Mouse (Mus musculus): ENCODE data around the gene Spcs2.

The Spcs2 gene

DNA sequence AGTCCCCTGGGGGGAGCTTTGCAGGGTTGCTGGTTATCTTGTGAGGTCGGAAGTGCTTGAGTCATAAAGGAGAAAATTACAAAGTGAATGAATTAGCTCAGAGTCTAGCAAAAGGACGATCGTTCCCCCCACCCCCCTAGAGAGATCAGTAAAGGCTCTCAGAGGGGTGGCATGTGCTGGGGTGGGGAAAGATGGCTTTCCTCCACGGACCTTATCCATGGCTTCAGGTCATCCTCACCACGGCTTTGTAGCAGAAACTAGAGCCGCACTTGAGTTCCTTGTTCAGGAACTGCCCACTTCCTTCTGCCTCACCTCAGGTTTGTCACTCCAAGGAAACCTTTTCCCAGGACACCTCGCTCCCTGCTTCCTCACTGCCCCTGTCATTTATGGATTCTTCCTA lies at the start of gene Spcs2:
Gene Spcs2 (minus strand): TSS at position 101 of the 400 bp plus-strand sequence.
- DNase-seq (ENCODE audit: low spot score in 2 of 2), result no peak

DNA sequence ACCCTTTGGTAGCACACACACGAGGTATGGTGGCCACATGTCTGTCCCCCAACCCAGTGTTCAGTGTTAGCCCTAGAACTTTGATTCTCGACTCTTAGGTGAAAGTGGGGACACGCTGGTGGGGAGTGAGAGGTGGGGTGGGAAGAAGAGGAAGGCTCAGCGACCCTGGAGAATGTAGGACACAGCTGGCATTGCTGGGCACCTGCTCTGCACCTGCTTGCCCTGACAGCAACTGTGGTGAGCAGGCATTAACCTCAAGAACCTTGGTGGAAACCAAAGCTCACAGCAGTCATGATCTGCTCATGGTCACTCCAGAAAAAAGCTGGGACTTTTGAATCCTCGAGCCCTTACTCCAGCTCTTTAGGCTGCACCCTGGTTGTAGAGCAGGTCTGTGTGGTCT lies 47.8 kb upstream of the Spcs2 start:
- DNase-seq (ENCODE audit: low spot score in 2 of 2), result no peak

DNA sequence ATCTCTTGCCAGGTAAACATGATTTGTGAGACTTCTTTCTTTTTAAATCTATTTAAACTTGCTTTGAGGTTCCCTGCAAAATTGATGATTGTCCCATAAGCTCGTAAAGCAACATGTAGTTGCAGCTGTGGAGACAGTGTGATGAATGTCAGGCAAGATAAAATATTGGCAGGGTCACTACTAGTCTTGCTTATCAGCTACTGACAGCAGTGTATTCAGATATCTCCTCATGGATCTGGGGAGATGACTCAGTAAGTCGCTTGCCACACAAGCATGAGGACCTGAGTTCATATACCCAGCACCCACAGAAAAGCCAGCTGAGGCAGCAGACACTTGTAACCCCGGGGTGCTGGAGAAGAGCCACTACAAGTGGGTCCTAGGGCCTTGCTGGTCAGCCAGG lies 44.2 kb upstream of the Spcs2 start:
- no peak for DNase-seq (ENCODE audit: low spot score in 2 of 2)

DNA sequence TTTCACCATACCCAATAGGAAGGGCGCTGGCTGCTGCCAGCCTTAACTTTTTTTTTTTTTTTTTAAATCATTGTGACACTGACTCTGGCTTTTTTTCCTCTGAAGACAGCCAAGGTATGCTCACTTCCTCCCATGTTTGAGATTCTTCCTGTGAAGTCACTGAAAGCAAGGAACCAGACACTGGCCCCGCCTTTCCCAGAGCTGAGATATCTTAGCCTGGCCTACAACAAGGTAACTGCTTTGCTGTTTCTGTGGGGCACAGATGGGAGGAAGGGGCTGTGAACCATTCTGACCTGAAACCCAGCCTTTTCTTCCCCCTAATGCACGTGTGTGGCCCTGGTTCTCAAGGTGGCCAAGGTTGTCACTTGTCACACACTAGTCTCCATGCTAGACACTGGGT lies 43.1 kb upstream of the Spcs2 start:
- no peak for DNase-seq (ENCODE audit: low spot score in 2 of 2)

DNA sequence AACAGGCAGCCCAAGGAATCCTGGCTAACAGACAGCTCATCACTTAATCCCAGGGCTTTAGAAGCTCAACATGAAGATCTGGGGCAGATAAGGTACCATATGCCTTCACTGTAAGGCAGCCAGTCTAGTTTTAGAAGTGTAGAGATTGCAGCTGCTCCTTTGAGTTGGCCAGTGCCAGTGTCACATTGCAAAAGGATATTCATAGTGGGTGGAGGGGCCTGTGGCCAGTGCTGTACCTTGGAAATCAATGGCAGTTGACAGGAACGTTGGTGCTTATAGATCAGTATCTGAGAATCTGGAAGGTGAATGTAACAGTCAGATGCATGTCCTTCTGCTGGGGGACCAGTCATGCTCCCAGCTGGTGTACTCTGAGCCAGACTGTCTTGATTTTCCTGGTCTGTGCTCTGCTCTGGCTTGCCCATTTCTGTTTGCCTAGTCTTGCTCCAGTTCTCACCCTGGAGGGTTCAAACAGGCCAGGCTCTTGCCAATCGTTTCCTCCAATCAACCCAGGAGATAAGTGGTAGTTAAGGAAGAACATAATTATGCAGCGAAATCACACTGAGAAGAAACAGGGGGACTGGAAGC lies 41.3 kb upstream of the Spcs2 start:
- no peak for DNase-seq (ENCODE audit: low spot score in 2 of 2)

DNA sequence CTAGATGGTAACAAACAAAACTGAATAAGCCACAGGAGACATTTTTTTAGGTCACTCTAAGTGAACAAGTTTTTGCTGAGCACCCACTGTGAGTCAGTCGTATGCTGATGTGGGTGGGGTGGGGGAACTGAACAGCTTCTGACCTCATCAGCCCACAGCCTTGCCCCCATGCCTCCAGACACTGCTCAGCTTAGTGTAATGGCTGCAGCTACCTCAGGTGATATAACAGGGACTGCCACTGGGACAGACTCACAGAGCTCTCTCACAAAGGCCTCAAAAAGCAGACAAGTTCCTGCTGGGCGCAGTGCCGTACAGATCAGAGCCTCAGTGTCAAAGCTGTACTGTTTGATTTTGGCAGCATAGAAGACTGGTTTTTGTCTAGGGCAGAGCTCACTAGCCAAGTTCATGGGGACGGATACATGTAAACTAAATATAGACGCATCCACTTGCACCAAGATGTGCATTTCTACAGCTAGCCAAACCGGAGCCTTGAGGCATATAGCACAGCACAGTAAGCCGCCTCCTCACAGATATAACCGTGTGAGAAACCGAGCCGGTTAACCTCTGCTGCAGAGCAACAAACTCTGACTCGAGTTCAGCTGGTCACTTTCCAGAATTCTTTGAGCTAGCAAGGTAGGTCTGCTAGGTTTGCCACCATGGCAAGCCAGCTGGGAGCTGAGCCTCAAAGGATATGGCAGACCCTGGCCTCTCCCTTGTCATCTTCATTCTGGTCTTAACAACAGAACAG lies 39.8 kb upstream of the Spcs2 start:
- DNase-seq (ENCODE audit: low spot score in 2 of 2), result no peak

DNA sequence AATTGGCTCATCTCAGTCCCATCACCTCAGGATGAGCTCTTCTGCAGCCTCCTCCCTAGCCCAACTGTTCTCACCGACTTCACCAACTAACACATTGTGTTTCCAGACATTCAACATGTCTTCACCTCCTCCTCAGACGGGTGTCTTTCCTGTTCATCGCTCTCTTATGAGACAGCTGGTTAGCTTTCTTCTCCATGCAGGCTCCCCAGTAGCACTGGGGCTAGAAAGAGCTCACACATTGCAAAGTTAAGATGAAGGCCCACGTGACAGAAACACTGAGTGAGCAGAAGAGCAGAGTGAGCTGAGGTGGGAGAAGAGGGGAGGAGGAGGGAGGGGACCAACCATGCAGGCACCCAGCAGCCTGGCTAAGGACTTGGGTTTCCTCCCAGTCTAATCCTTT lies 38.9 kb upstream of the Spcs2 start:
- no peak for DNase-seq (ENCODE audit: low spot score in 2 of 2)

DNA sequence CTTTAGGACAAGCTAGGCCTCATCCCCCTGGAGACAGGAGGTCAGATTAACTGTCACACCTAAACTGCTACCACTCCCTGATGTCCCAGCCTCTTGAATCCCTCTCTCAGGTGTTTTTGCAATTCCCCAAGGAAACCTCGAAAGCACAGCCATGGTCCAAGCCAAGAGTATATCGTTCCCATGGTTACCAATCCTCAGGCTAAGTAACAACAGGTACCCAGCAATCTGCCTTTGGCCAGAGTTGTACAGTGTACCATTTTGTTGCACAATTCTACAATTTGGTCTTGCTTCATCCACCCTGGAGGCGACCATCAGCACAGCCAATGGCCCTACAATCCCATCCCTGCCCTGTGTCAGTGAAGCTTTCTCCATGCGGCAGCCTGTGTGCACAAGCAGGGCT lies 33.6 kb upstream of the Spcs2 start:
- DNase-seq (ENCODE audit: low spot score in 2 of 2), result no peak

DNA sequence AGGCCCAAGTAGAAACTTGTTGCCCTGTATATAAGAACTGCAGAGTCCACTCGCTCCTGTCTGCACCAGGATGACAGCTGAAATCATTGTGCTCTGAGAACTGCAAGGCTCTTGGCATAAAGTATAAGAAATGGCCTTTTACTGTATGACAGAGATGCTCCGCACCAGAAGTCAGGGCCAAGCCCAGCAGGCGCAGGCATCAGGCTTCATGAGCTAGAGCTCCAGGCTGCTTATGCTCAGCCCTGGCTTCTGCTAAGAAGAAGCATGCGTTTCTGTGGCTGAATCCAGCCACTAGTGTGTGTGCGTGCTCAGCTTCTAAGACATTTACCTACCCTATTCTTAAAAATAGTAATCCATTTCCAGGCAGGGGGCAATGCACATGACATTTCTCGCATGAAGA lies 31.2 kb upstream of the Spcs2 start:
- DNase-seq (ENCODE audit: low spot score in 2 of 2), result no peak

DNA sequence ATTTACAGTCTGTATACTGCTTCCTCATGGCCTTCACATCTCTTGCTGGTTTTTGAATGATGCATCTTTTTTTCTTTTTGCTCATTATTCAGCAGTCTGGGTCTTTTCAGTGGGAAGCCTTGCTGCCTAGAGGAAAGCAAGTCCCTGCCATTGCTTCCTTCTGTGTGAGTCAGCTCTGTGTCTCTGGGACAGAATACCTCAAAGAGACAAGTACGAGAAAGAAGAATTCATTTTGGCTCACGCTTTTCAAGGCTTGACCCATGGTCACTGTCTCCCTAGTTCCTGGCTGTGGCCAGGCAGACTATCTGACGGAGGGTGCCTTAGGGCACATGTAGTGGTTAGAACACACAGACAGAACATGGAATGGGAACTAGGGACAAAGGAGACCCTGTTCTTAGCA lies 30.7 kb upstream of the Spcs2 start:
- DNase-seq (ENCODE audit: low spot score in 2 of 2), result no peak

DNA sequence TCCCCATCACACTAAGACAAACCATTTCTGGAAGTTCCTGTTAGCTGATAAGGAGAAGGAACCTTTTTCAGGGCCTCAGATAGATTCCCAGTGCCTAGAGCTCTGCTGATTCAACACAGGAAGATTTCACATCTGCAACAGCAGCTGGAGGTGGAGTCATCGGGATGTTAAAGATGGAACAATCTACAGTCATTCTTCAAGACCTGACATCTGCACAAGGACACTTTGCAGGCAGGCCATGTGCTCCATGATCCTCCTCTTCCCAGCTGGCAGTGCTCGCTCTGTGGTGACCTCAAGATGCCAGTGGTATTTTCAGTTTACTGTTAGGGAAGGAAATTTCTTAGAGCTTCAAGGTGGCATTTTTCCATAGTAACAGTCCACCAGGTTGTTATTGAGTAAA lies 29.1 kb upstream of the Spcs2 start:
- no peak for DNase-seq (ENCODE audit: low spot score in 2 of 2)

DNA sequence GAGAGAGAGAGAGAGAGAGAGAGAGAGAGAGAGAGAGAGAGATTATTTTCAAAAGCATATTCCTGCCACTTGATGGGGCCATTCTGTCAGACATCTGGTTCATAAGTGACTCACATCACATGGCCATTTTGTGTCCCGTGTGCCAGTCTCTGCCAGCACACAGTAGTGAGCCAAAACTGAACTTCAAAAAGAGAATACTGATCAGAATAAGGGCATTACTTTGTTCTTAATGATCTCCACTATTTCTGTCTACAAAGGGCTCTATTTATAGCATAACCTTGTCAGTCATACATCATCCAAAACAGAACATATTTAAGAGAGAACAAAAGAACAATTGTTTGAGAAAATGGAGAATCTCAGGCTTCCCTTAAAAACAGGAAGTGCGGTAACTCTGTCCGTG lies 28.2 kb upstream of the Spcs2 start:
- no peak for DNase-seq (ENCODE audit: low spot score in 2 of 2)

DNA sequence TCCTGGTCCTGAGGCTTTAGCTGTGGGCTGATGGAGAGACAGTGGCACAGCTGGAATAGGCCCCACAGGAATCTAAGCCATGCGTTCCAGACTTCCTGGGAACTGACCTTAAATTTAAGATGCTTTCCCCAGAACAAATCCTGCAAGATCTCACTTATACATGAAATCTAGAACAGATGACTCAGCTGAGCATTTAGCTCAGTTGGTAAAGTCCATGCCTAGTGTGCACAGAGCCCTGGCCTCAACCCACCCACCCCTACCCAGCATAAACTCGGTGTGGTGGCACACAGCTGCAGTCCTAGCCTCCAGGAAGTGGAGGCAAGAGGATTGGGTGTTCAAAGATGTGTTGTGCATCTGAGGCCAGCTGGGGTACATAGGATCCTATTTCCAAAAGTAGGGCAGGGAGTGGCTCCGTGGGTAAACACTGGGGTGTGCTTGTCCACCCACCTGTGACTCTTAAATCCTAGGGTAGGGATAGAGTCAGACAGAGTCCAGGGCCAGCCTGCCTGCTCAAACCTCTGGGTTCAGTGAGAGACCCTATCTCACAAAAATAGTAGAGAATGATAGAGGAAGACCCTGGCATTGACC lies 27.0 kb upstream of the Spcs2 start:
- no peak for DNase-seq (ENCODE audit: low spot score in 2 of 2)

DNA sequence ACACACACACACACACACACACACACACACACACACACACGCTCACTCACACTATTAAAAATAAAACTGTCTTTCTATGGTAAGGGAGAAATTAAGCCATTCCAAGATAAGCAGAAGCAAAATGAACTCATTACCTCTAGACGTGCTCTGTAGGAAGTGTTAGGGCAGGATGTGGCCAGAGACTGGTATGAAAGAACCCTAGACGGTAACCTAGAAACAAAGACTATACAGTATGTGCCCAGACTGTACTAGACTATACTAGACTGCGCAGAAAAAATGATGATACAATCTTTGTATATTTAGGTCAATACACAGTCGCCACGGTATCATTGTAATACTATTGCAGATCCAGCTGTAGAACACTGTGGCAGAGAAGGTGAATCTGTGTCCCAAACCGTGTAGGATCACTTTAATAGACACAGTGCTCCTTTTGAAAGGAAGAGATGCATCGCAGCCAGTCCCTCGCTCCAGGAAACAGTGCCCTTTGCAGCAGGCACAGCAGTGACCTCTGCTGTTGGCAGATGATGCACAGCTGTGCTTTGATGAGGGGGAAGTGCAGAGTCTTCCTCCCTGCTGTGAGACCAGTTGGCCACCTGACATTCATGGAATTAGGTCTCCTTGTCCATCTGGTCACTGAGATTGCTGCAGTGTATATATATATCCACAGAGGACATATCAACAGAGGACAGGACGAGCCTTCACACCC lies 26.1 kb upstream of the Spcs2 start:
- no peak for DNase-seq (ENCODE audit: low spot score in 2 of 2)

DNA sequence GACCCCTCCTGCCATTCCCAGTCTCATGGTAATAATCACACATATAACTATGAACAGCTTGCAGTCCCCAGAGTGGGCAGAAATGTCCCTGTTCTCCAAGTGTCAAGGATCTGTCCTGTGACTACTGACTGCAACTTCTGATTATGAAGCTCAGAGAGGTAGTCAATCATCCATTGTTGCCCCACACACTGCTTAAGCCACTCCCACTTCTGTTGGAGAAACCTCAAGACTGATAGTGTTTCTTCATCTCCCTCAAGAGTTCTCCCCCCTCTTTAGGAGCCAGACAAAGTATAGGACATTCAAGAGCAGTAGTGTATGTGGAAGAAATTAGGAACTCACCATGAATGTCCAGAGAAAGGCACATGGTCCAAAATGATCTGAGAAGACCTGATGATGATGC lies 24.5 kb upstream of the Spcs2 start:
- DNase-seq (ENCODE audit: low spot score in 2 of 2), result no peak

DNA sequence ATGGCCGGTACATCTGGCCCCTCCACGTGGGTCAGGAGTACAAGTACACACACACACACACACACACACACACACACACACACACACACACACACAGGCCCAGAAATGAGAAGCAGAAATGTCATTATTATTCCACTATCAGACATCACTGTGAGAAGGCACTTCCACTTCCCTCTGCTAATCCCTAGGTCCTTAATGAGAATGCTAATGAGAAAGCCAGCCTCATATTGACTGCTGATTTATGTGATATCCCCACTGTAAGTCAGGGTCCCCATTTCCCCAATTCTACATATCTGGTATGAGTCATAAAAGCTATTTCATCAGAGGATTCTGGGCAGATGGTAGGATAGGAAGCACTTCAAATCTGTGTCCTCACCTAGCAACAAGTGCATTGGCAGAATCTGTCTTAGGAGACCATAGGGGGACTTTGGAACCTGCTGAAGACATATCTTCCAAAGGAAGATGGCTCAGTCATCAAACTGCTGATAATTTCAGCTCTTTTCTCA lies 24.0 kb upstream of the Spcs2 start:
- no peak for DNase-seq (ENCODE audit: low spot score in 2 of 2)

DNA sequence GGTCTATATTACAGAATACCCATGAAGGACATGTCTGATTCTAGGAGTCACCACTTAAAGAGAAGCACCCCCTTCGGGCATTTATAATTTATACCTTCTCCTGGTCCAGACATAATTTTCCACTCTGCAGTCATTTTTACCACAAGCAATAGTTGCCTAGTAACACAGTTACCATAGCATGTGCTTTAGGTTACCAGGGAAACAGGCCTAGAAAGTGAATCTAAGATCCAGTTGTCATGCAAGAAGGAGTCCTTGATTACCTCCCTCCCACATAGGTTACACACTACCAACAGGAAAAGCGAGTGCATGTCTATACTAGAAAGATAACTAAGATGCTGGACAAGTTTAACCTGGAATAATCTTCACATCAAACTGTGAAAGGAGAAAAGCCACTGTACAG lies 15.0 kb upstream of the Spcs2 start:
- no peak for DNase-seq (ENCODE audit: low spot score in 2 of 2)

DNA sequence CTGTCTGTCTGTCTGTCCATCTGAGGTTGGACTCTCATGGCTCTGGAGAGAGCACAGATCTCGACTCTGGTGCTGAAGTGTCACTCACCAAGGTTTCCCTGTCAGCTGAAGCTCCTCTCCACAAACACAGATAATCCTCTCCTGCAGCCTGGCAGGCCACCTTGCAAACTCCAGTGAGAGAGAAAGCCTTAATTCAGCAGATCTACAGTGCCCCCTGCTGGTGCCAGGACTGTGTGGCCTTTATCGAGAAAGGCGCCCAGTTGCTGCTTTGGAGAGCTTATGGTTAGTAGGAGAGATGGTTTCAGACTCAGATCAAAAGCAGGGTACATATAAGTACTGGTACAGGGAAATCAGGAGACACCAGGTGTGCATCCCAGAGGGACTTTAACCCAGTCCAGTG lies 13.1 kb upstream of the Spcs2 start:
- peak; percentile 88 to 89 for DNase-seq (ENCODE audit: low spot score in 2 of 2)

DNA sequence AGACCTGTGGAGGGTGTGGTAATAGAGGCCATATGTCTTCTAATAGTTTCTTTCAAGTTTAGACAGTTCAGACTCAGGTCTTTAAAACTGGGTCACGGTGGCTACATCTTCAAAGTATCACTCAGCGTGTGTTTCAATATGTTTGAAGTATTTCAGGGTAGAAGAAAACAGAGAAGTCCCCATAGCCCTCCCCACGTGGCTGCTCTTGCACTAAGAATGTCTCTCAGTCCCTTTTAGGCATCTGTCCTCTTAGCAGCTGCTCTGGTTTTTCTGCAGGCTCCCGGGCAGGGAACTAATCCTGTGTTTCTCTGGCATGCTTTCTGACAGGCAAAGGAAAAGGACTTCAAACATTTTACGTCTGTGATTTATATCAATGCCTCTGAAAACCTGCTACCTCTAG lies 12.6 kb upstream of the Spcs2 start:
- no peak for DNase-seq (ENCODE audit: low spot score in 2 of 2)

DNA sequence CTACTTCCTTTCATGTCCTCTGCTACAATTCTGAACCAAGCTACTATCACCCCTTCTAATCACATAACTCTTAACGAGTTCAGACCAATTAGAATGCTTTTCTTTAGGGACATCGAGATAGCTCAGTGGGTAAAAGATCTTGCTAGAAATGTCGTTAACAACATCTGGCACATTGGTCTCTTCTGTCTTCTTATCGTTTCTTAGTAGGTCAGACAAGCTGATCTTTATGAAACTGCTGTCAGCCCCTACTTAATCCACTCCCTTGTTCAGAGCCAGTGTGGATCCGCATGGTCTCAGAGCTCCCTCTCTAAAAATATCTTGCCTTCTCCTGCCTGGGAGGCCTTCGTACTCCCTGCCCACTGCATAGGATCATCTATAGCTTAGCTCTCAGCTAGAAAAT lies 10.7 kb upstream of the Spcs2 start:
- DNase-seq (ENCODE audit: low spot score in 2 of 2), result no peak

DNA sequence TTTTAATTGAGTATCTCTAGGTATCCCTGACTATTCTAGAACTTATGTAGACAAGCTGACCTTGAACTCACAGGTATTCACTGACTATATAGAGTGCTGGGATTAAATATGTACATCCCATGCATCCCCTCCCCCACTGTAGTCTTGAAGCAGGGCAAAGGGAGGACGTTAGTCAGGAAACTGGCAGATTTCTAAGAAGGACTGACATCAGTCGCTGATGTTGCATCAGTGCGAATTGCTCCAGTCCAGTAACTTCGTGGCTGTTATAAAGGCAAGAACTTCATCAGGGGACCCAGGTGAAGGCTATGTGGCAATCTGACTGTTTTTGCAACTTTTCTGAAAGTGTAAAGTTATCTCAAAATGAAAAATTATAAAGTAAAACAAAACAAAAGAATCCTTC lies 6.0 kb upstream of the Spcs2 start:
- no peak for DNase-seq (ENCODE audit: low spot score in 2 of 2)

DNA sequence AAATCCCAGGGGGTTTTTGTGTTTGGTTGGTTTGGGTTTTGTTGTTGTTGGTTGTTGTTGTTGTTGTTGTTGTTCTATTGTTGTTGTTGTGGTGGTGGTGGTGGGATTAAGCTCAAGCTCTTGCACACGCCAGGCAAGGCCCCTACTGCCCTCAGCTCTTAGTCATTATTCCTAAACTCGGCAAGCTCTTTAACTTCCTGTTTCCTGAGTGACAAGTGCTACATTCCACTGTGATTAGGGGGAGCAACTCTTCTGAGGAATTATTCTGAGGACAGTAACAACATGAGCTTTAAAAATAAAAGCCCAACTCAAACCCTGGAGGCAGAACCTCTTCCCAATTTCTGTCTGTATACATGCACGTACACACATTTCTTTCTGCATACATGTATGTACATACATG lies 2.0 kb upstream of the Spcs2 start:
- no peak for DNase-seq (ENCODE audit: low spot score in 2 of 2)
